Mouse (Mus musculus) CH12.LX (cell line): Measurements from ENCODE around the gene Dhx35. TPM values are rescaled to one million over a fixed set of nuclear protein-coding genes. Genes with fewer than 3 reads are reported as not detected.

ENCODE experiments used
- DNase-seq: peaks from one replicate; pipeline ENCODE4 v3.0.0-alpha.2; 2013; ENCODE audit errors: extremely low read depth
- H3K27ac ChIP-seq: 2 replicates; pipeline ENCODE4 v1.5.1; 2012; ENCODE audit warnings: low read depth, mild to moderate bottlenecking, control low read depth, moderate library complexity; ENCODE audit not compliant: insufficient read depth
- H3K27me3 ChIP-seq: replicated peaks from 2 replicates; pipeline ENCODE3; 2012; ENCODE audit warnings: inconsistent platforms
- H3K36me3 ChIP-seq, 2 experiments: replicated peaks in 1 of 2; 2 replicates each; pipeline versions ENCODE3 to v1.6.1; 2012; ENCODE audit warnings: inconsistent platforms in 1 of 2, low read length in 1 of 2, mild to moderate bottlenecking in 1 of 2, mixed read lengths in 1 of 2, moderate library complexity in 1 of 2; ENCODE audit not compliant: control insufficient read depth in 1 of 2, insufficient read depth in 1 of 2
- H3K4me1 ChIP-seq, 2 experiments: 2 replicates each; pipeline ENCODE4 v1.6.1; 2012; ENCODE audit warnings: inconsistent platforms in 1 of 2, moderate library complexity in 1 of 2; ENCODE audit not compliant: insufficient read depth in 2 of 2, control insufficient read depth in 1 of 2
- H3K4me2 ChIP-seq: 2 replicates; pipeline ENCODE4 v1.6.1; 2012; ENCODE audit warnings: low read depth, mild to moderate bottlenecking, control low read depth; ENCODE audit not compliant: poor library complexity, insufficient read depth, severe bottlenecking
- H3K4me3 ChIP-seq, 3 experiments: fragments of 150-350 bp in 1 of 3; sonication (generic) in 1 of 3; replicated peaks in 1 of 3; 2 replicates each; pipeline versions ENCODE3 to v1.5.1; 2011 to 2012; ENCODE audit warnings: low read depth in 2 of 3, low read length in 2 of 3, mild to moderate bottlenecking in 2 of 3, moderate library complexity in 2 of 3, control low read depth in 1 of 3, improper control_type of control experiment in 1 of 3, inconsistent platforms in 1 of 3, mixed read lengths in 1 of 3; ENCODE audit not compliant: poor library complexity in 1 of 3
- H3K79me2 ChIP-seq: replicated peaks from 2 replicates; pipeline ENCODE4 v1.6.1; 2012; ENCODE audit warnings: mild to moderate bottlenecking, moderate library complexity; ENCODE audit not compliant: control insufficient read depth, poor library complexity, insufficient read depth, severe bottlenecking; ENCODE audit errors: extremely low read depth
- H3K9ac ChIP-seq: 2 replicates; pipeline ENCODE4 v1.6.1; 2012; ENCODE audit warnings: low read depth, mild to moderate bottlenecking, control low read depth, moderate library complexity; ENCODE audit not compliant: insufficient read depth
- H3K9me3 ChIP-seq: replicated peaks from 2 replicates; pipeline ENCODE3; 2012; ENCODE audit warnings: low read length, inconsistent platforms, mixed read lengths
- CTCF ChIP-seq, 2 experiments: IDR thresholded peaks in 1 of 2; conservative IDR thresholded peaks in 1 of 2; 2 replicates each; pipeline ENCODE4 v1.5.1; 2011 to 2012; ENCODE audit warnings: low read depth in 2 of 2, low read length in 2 of 2, improper control_type of control experiment in 1 of 2, inconsistent platforms in 1 of 2, mild to moderate bottlenecking in 1 of 2, moderate library complexity in 1 of 2
- EP300 ChIP-seq: IDR thresholded peaks from 2 replicates; pipeline ENCODE4 v1.6.1; 2011; ENCODE audit warnings: low read length, improper control_type of control experiment
- ETS1 ChIP-seq: conservative IDR thresholded peaks from 2 replicates; pipeline ENCODE4 v1.6.1; 2012; ENCODE audit warnings: low read depth, mild to moderate bottlenecking, inconsistent platforms, low read length, improper control_type of control experiment, moderate library complexity
- GABPA ChIP-seq: IDR thresholded peaks from 2 replicates; pipeline ENCODE4 v1.6.1; 2012; ENCODE audit warnings: low read depth, low read length, improper control_type of control experiment, inconsistent platforms; ENCODE audit not compliant: insufficient replicate concordance
- HCFC1 ChIP-seq: IDR thresholded peaks from 2 replicates; pipeline ENCODE4 v1.6.1; 2012; ENCODE audit warnings: low read depth, mild to moderate bottlenecking, inconsistent platforms, low read length, improper control_type of control experiment
- MAFK ChIP-seq: IDR thresholded peaks from 2 replicates; pipeline ENCODE4 v1.6.1; 2011; ENCODE audit warnings: low read length, improper control_type of control experiment; ENCODE audit not compliant: insufficient replicate concordance
- MAX ChIP-seq: IDR thresholded peaks from 2 replicates; pipeline ENCODE4 v1.6.1; 2011; ENCODE audit warnings: low read length, improper control_type of control experiment
- MAZ ChIP-seq: IDR thresholded peaks from 2 replicates; pipeline ENCODE4 v1.6.1; 2012; ENCODE audit warnings: low read depth, mild to moderate bottlenecking, inconsistent platforms, low read length, improper control_type of control experiment, moderate library complexity
- NELFE ChIP-seq: IDR thresholded peaks from 2 replicates; pipeline ENCODE4 v1.6.1; 2011; ENCODE audit warnings: low read depth, low read length, improper control_type of control experiment
- NRF1 ChIP-seq: IDR thresholded peaks from 2 replicates; pipeline ENCODE4 v1.6.1; 2014; ENCODE audit warnings: low read depth, mild to moderate bottlenecking, inconsistent platforms, low read length, improper control_type of control experiment, moderate library complexity
- PAX5 ChIP-seq: IDR thresholded peaks from 2 replicates; pipeline ENCODE4 v1.6.1; 2012; ENCODE audit warnings: low read length, inconsistent platforms, mixed read lengths
- POLR2A ChIP-seq: IDR thresholded peaks from 2 replicates; pipeline ENCODE4 v1.6.1; 2011; ENCODE audit warnings: low read depth, mild to moderate bottlenecking, improper control_type of control experiment, low read length
- RAD21 ChIP-seq: IDR thresholded peaks from 2 replicates; pipeline ENCODE4 v1.6.1; 2011; ENCODE audit warnings: low read depth, mild to moderate bottlenecking, low read length, improper control_type of control experiment, moderate library complexity
- RCOR1 ChIP-seq: conservative IDR thresholded peaks from 2 replicates; pipeline ENCODE4 v1.6.1; 2012; ENCODE audit warnings: low read depth, mild to moderate bottlenecking, inconsistent platforms, low read length, improper control_type of control experiment
- SMC3 ChIP-seq: IDR thresholded peaks from 2 replicates; pipeline ENCODE4 v1.6.1; 2011; ENCODE audit warnings: low read depth, low read length, improper control_type of control experiment
- TBP ChIP-seq: conservative IDR thresholded peaks from 2 replicates; pipeline ENCODE4 v1.6.1; 2011; ENCODE audit warnings: low read depth, low read length, improper control_type of control experiment
- UBTF ChIP-seq: IDR thresholded peaks from 2 replicates; pipeline ENCODE4 v1.6.1; 2012; ENCODE audit warnings: low read depth, mild to moderate bottlenecking, inconsistent platforms, low read length, improper control_type of control experiment, moderate library complexity
- USF2 ChIP-seq: conservative IDR thresholded peaks from 2 replicates; pipeline ENCODE4 v1.6.1; 2011; ENCODE audit warnings: low read depth, low read length, improper control_type of control experiment
- ZMIZ1 ChIP-seq: IDR thresholded peaks from 2 replicates; pipeline ENCODE4 v1.6.1; 2012; ENCODE audit warnings: low read depth, mild to moderate bottlenecking, inconsistent platforms, low read length, improper control_type of control experiment
- dilution Hi-C: fragments of 300-500 bp; cut with MboI; formaldehyde crosslinking; loops from 2 replicates; pipeline ENCODE4 v1.14.3; 2020; ENCODE audit warnings: low sequenced_read_pairs; ENCODE audit not compliant: extremely low pct_unique_long_range_greater_than_20kb, extremely low pct_ligation_motif_present
- in situ Hi-C: fragments of 300-500 bp; cut with MboI; formaldehyde crosslinking; loops from 3 replicates; pipeline ENCODE4 v1.14.3; 2019; ENCODE audit warnings: low sequenced_read_pairs, low pct_ligation_motif_present, low pct_unique_long_range_greater_than_20kb, mixed read lengths
- polyA plus RNA-seq: library from polyadenylated mRNA; unstranded; fragments of >175 nt; gene quantifications from 2 replicates; pipeline ENCODE4 v1.2.1, GENCODE M21; 2012; ENCODE audit warnings: low read depth; ENCODE audit not compliant: insufficient read length
- total RNA-seq, 2 experiments: library from RNA; depleted of rRNA; stranded (reverse); fragments of 300-350 nt in 1 of 2; fragments of >200 nt in 1 of 2; gene quantifications; 2 replicates each; pipeline ENCODE4 v1.2.3; 2012 to 2014

Gene Dhx35
- total and polyA plus RNA-seq, 3 experiments = 19.7 to 25.3 (median 20.2) TPM

DNA sequence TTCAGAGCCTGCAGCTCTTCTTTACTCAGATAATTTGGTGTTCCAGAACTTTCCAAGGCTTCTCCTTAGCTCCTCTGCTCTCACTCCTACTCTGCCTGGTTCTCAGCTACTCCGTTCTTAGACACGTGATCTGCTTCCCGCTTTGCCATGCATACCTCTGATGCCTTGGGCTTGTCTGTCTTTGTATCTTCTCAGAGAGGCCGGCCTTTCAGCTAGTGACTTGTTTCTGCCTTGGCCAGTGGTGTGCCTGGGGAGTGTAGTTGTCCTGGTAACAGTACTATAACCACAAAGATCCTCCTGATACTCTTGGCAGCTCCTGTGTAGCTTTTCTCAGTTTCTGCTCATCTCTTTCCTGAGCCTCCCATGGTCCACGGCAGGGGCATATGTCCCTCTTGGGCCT is 38.6 kb downstream of the Dhx35 start:
- Histone ChIP-seq H3K9ac (no peak overlapping the region), H3K27me3 (no peaks in the 10 kb centered on the region), H3K4me1 (peaks cover 4 to 25% of the 10 kb centered on the region in 2 experiments), H3K4me3 (no peak overlapping the region), H3K27ac (no peak overlapping the region), H3K79me2 (no peaks in the 10 kb centered on the region), H3K36me3 (peaks cover 86 to 98% of the 10 kb centered on the region in 2 experiments), H3K4me2 (no peak overlapping the region), H3K9me3 (no peaks in the 10 kb centered on the region)
- dilution Hi-C loops (no loop called here), in situ Hi-C loops (no loop called here)
- no peak for TF ChIP-seq MAZ
- TF ChIP-seq USF2 = no peak
- TF ChIP-seq ETS1 = no peak
- TF ChIP-seq CTCF (conservative IDR thresholded peaks at IDR 0.05 in 1 of 2, IDR thresholded peaks at IDR 0.05 in 1 of 2; ENCODE audit: low read depth in 2 of 2, low read length in 2 of 2) = no peak
- TF ChIP-seq TBP = no peak
- TF ChIP-seq MAX = no peak
- TF ChIP-seq RCOR1 = no peak
- no peak for TF ChIP-seq NRF1
- no peak for TF ChIP-seq HCFC1
- no peak for TF ChIP-seq UBTF
- no peak for TF ChIP-seq POLR2A
- no peak for DNase-seq

DNA sequence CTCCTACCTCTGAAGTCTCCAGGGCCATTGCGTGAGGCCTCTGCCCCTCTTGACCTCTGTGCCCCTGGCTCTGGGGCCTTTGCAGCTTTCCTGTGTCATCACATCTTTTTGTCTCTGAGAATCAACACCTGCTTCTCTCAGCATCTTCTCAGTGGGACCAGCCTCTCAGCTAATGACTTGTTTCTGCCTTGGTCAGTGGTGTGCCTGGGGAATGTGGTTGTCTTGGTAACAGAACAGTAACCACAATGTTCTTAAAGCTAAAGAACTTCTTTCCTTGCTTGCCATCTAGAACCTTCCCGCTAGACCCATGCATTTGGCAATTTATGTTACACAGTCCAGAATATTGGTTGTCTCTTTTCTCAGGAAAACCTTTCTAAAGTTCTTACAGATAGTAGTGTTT is 39.0 kb downstream of the Dhx35 start:
- Histone ChIP-seq H3K27me3 (no peaks in the 10 kb centered on the region), H3K79me2 (no peaks in the 10 kb centered on the region), H3K4me3 (no peak overlapping the region), H3K36me3 (peaks cover 87 to 98% of the 10 kb centered on the region in 2 experiments), H3K27ac (no peak overlapping the region), H3K9me3 (no peaks in the 10 kb centered on the region), H3K4me1 (peaks cover 4 to 30% of the 10 kb centered on the region in 2 experiments), H3K9ac (no peak overlapping the region), H3K4me2 (no peak overlapping the region)
- DNase-seq = no peak
- no peak for TF ChIP-seq MAFK
- dilution Hi-C loops (no loop called here), in situ Hi-C loops (no loop called here)

DNA sequence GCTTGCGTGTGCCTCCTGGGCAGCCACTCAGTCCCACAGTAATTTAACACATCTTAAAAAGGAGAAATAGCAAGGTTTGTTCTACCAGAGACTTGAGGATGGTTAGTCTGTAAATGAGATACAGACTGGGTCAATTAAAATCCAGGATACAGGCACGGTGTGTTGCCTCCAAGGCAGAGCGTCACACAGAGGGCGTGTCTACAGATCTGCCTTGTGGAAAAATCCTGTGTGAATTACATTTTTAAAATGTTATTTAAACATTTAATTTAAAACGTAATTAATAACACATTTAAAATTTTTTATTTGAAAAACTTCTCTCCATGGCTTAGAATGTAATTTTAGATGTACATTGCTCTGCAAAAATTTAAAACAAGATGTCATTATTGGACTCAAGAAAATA is 48.7 kb downstream of the Dhx35 start:
- Histone ChIP-seq H3K4me3 (no peak overlapping the region), H3K27me3 (no peaks in the 10 kb centered on the region), H3K4me2 (no peak overlapping the region), H3K4me1 (peaks cover 3 to 25% of the 10 kb centered on the region in 2 experiments; a peak in 2 of 4 replicates), H3K79me2 (no peaks in the 10 kb centered on the region), H3K9ac (no peak overlapping the region), H3K36me3 (peaks cover 71 to 90% of the 10 kb centered on the region in 2 experiments), H3K27ac (no peak overlapping the region), H3K9me3 (no peaks in the 10 kb centered on the region)
- in situ Hi-C loops (no loop called here), dilution Hi-C loops (no loop called here)
- no peak for TF ChIP-seq NELFE
- no peak for TF ChIP-seq PAX5
- no peak for TF ChIP-seq ETS1
- TF ChIP-seq ZMIZ1 = no peak
- TF ChIP-seq GABPA = no peak
- TF ChIP-seq SMC3 = no peak
- TF ChIP-seq HCFC1 = no peak
- no peak for TF ChIP-seq MAFK
- TF ChIP-seq RAD21 = no peak
- TF ChIP-seq EP300 = no peak
- no peak for DNase-seq
